Comparison of ENCODE assay signal across 15 mouse cellular contexts in genomic region chr1:68886823-68887222, GRCm38 (mm10).
A peak's percentile ranks its signal among the peaks of the same experiment; 100 is the strongest.
DNase-seq lines count a peak whose midpoint lies in the region; TF ChIP-seq lines count a peak whose summit lies in the region.
"Had no signal": no experiment of that assay in that cellular context is flagged by ENCODE, and none has a peak within 500 bp of the region (broad histone marks: within the 10 kb centered on the region; RNA-seq: fewer than 3 reads in every experiment).

No protein-coding gene starts in this region.

- no peak overlapping the region for H3K4me3 ChIP-seq in liver, adult 2 months (ENCODE audit: insufficient read depth, low read depth, low read length)
- H3K4me3 ChIP-seq: embryonic facial prominence, embryonic 12.5 days; heart, embryonic 13.5 days; intestine, embryonic 15.5 days; midbrain, embryonic 12.5 days; stomach, embryonic 15.5 days had no signal

- H3K79me2 ChIP-seq in liver, adult 2 months (ENCODE audit: control insufficient read depth, insufficient read depth, low read length) = no peaks in the 10 kb centered on the region

- no peak for TF ChIP-seq CTCF in liver, adult 2 months (IDR thresholded peaks at IDR 0.05; ENCODE audit: low read depth, low read length)

- DNase-seq in liver, adult 2 months (ENCODE audit: extremely low read depth, low read depth, low spot score) = peak; percentile 33
- DNase-seq in liver = no peak
- peak; percentile 80 to 94 for DNase-seq in cerebellum, postnatal 14 days
- DNase-seq in layer of hippocampus, adult 11-12 months (ENCODE audit: low spot score) = peak; percentile 17
- DNase-seq in retina, postnatal 1 day = peak; percentile 59
- DNase-seq in lung, postnatal 10 days = no peak
- no peak for DNase-seq in spleen, adult 12 weeks (ENCODE audit: low spot score)
- DNase-seq in kidney, adult 11 months = no peak
- DNase-seq: adrenal gland, postnatal 36 days; lung, adult 18-20 months had no signal

- no peak overlapping the region for H3K27ac ChIP-seq in liver, adult 2 months (replicated peaks; ENCODE audit: insufficient read depth, low read depth, low read length)
- H3K27ac ChIP-seq: embryonic facial prominence, embryonic 12.5 days; heart, embryonic 13.5 days; intestine, embryonic 15.5 days; midbrain, embryonic 12.5 days; stomach, embryonic 15.5 days had no signal

- no peaks in the 10 kb centered on the region for H3K36me3 ChIP-seq in liver, adult 2 months (ENCODE audit: control insufficient read depth, insufficient read depth, low read length)
- H3K36me3 ChIP-seq: embryonic facial prominence, embryonic 12.5 days; heart, embryonic 13.5 days; intestine, embryonic 15.5 days; midbrain, embryonic 12.5 days; stomach, embryonic 15.5 days had no signal

- no peaks in the 10 kb centered on the region for H3K27me3 ChIP-seq in liver, adult 2 months (ENCODE audit: control insufficient read depth, insufficient read depth, low read length)
- H3K27me3 ChIP-seq: embryonic facial prominence, embryonic 12.5 days; heart, embryonic 13.5 days; intestine, embryonic 15.5 days; midbrain, embryonic 12.5 days; stomach, embryonic 15.5 days had no signal

- no peak for TF ChIP-seq POLR2A in liver, adult 2 months (IDR thresholded peaks at IDR 0.05; ENCODE audit: extremely low read depth, insufficient read depth, low read length)

- H3K9ac ChIP-seq in liver, adult 2 months (ENCODE audit: low read depth, low read length) = no peak overlapping the region
- H3K9ac ChIP-seq: embryonic facial prominence, embryonic 12.5 days; heart, embryonic 13.5 days; intestine, embryonic 15.5 days; midbrain, embryonic 12.5 days; stomach, embryonic 15.5 days had no signal

- 47% methylated on average over 3 of the region's 3 CpGs for WGBS in liver, adult 2 months

- no peaks in the 10 kb centered on the region for H3K4me1 ChIP-seq in liver, adult 2 months (ENCODE audit: control insufficient read depth, insufficient read depth, low read length)
- H3K4me1 ChIP-seq: embryonic facial prominence, embryonic 12.5 days; heart, embryonic 13.5 days; intestine, embryonic 15.5 days; midbrain, embryonic 12.5 days; stomach, embryonic 15.5 days had no signal

Comparison
In these comparisons a context has a peak if more than half of its experiments do, and no peak if none do; other contexts are left out.
1. DNase-seq: peak in liver, adult 2 months (single experiment), cerebellum, postnatal 14 days (2 of 2), layer of hippocampus, adult 11-12 months (single experiment) and retina, postnatal 1 day (single experiment); none in liver (single experiment), lung, postnatal 10 days (single experiment), spleen, adult 12 weeks (single experiment) and kidney, adult 11 months (single experiment).